Mouse (Mus musculus): ENCODE measurements around the gene Trak1.
"Not testable (repeated sequence)": the region's sequence is repeated elsewhere in the genome, so short reads cannot be mapped to it uniquely, and the experiment has no call there.

The Trak1 gene

GRCm38 (mm10) chr9:121316621-121317405 is 19.5 kb downstream of the Trak1 start:
- peak; percentile 70; the same call in 1 of the 2 replicates for ATAC-seq (ENCODE audit: insufficient number of reproducible peaks, low FRiP score, low TSS enrichment)

- ATAC-seq (ENCODE audit: insufficient number of reproducible peaks, low FRiP score, low TSS enrichment), result no peak
Observed at GRCm38 (mm10) chr9:121319323-121319966, 22.1 kb downstream of the Trak1 start.

GRCm38 (mm10) chr9:121320433-121320832 is 23.1 kb downstream of the Trak1 start:
- ATAC-seq (ENCODE audit: insufficient number of reproducible peaks, low FRiP score, low TSS enrichment), result no peak

GRCm38 (mm10) chr9:121321118-121321517 is 23.8 kb downstream of the Trak1 start:
- no peak for ATAC-seq (ENCODE audit: insufficient number of reproducible peaks, low FRiP score, low TSS enrichment)

- no peak for ATAC-seq (ENCODE audit: insufficient number of reproducible peaks, low FRiP score, low TSS enrichment)
Observed at GRCm38 (mm10) chr9:121322034-121322433, 24.7 kb downstream of the Trak1 start.

GRCm38 (mm10) chr9:121328342-121328741 is 31.0 kb downstream of the Trak1 start:
- not testable (repeated sequence) for ATAC-seq (ENCODE audit: insufficient number of reproducible peaks, low FRiP score, low TSS enrichment)

GRCm38 (mm10) chr9:121329181-121329580 is 31.9 kb downstream of the Trak1 start:
- ATAC-seq (ENCODE audit: insufficient number of reproducible peaks, low FRiP score, low TSS enrichment), result no peak

GRCm38 (mm10) chr9:121330065-121330464 is 32.8 kb downstream of the Trak1 start:
- no peak for ATAC-seq (ENCODE audit: insufficient number of reproducible peaks, low FRiP score, low TSS enrichment)

- no peak for ATAC-seq (ENCODE audit: insufficient number of reproducible peaks, low FRiP score, low TSS enrichment)
Observed at GRCm38 (mm10) chr9:121331438-121331837, 34.1 kb downstream of the Trak1 start.

GRCm38 (mm10) chr9:121331878-121332630 is 34.8 kb downstream of the Trak1 start:
- ATAC-seq (ENCODE audit: insufficient number of reproducible peaks, low FRiP score, low TSS enrichment), result no peak

- no peak for ATAC-seq (ENCODE audit: insufficient number of reproducible peaks, low FRiP score, low TSS enrichment)
Observed at GRCm38 (mm10) chr9:121333559-121333958, 36.3 kb downstream of the Trak1 start.

- no peak for ATAC-seq (ENCODE audit: insufficient number of reproducible peaks, low FRiP score, low TSS enrichment)
Observed at GRCm38 (mm10) chr9:121334311-121334851, 37.1 kb downstream of the Trak1 start.

GRCm38 (mm10) chr9:121335568-121335967 is 38.3 kb downstream of the Trak1 start:
- no peak for ATAC-seq (ENCODE audit: insufficient number of reproducible peaks, low FRiP score, low TSS enrichment)

GRCm38 (mm10) chr9:121336324-121336946 is 39.1 kb downstream of the Trak1 start:
- ATAC-seq (ENCODE audit: insufficient number of reproducible peaks, low FRiP score, low TSS enrichment), result no peak

GRCm38 (mm10) chr9:121337216-121337937 is 40.1 kb downstream of the Trak1 start:
- ATAC-seq (ENCODE audit: insufficient number of reproducible peaks, low FRiP score, low TSS enrichment), result no peak

- no peak for ATAC-seq (ENCODE audit: insufficient number of reproducible peaks, low FRiP score, low TSS enrichment)
Observed at GRCm38 (mm10) chr9:121337938-121338289, 40.6 kb downstream of the Trak1 start.

- no peak for ATAC-seq (ENCODE audit: insufficient number of reproducible peaks, low FRiP score, low TSS enrichment)
Observed at GRCm38 (mm10) chr9:121341832-121342231, 44.5 kb downstream of the Trak1 start.

GRCm38 (mm10) chr9:121342510-121343110 is 45.3 kb downstream of the Trak1 start:
- ATAC-seq (ENCODE audit: insufficient number of reproducible peaks, low FRiP score, low TSS enrichment), result no peak

GRCm38 (mm10) chr9:121343122-121343876 is 46.0 kb downstream of the Trak1 start:
- no peak for ATAC-seq (ENCODE audit: insufficient number of reproducible peaks, low FRiP score, low TSS enrichment)
